Mouse (Mus musculus): ENCODE results near the gene Adprm. TPM values are rescaled to one million over a fixed set of nuclear protein-coding genes. Genes with fewer than 3 reads are reported as not detected.

Adprm gene
- polyA plus RNA-seq, 1 experiment from 2014 or later = 28.5 TPM

GRCm38 (mm10) chr11:67085489-67085888, 33.1 kb upstream of the Adprm start:
- H3K27ac ChIP-seq = no peak overlapping the region
- no peaks in the 10 kb centered on the region for H3K4me1 ChIP-seq
- no peak overlapping the region for H3K4me2 ChIP-seq
- ATAC-seq (ENCODE audit: borderline replicate concordance, extremely low read depth, low FRiP score, low TSS enrichment) = no peak
- no peak overlapping the region for H3K4me3 ChIP-seq
- no peak overlapping the region for H3K9ac ChIP-seq
- no peaks in the 10 kb centered on the region for H3K9me3 ChIP-seq
- under 1% methylated on average over 6 of the region's 6 CpGs for WGBS
- H3K36me3 ChIP-seq = no peaks in the 10 kb centered on the region
- peaks cover 26% of the 10 kb centered on the region for H3K27me3 ChIP-seq

DNA sequence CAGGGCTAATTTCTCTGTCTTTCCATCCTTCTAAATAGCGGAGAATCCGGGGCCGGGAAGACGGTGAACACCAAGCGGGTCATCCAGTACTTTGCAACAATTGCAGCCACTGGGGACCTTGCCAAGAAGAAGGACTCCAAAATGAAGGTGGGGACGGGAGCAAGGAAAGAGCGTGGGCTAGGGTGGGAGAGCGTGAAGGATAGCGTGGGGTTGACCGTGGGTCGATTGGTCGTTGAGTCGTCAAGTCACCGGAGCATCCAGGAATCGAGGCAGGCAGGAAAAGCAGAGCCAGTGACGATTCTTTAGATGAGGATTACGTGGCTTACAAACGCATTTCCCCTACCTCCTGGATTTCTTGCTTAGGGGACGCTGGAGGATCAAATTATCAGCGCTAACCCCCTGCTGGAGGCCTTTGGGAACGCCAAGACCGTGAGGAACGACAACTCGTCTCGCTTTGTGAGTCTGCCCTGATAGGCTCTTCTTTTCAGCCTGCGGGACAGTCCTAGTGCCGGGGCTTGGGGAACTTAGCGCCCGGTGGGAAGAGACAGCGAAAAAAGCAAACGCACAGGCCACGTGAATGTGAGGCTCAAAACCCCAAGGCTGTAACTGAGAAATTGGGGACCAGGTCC, 31.4 kb upstream of the Adprm start:
- H3K4me2 ChIP-seq = no peak overlapping the region
- H3K27ac ChIP-seq = no peak overlapping the region
- H3K9me3 ChIP-seq = no peaks in the 10 kb centered on the region
- H3K36me3 ChIP-seq = no peaks in the 10 kb centered on the region
- ATAC-seq (ENCODE audit: borderline replicate concordance, extremely low read depth, low FRiP score, low TSS enrichment) = no peak
- no peaks in the 10 kb centered on the region for H3K4me1 ChIP-seq
- WGBS = 37% methylated on average over 32 of the region's 32 CpGs
- peaks cover 26% of the 10 kb centered on the region for H3K27me3 ChIP-seq
- no peak overlapping the region for H3K9ac ChIP-seq
- H3K4me3 ChIP-seq = no peak overlapping the region

- whole genome bisulfite sequencing = 64% methylated on average over 6 of the region's 6 CpGs
- Histone ChIP-seq H3K27ac (no peak overlapping the region), H3K4me1 (no peaks in the 10 kb centered on the region), H3K27me3 (peaks cover 26% of the 10 kb centered on the region), H3K9me3 (no peaks in the 10 kb centered on the region), H3K4me3 (no peak overlapping the region), H3K4me2 (no peak overlapping the region), H3K36me3 (no peaks in the 10 kb centered on the region), H3K9ac (no peak overlapping the region)
- ATAC-seq (ENCODE audit: borderline replicate concordance, extremely low read depth, low FRiP score, low TSS enrichment) = no peak
Measured at GRCm38 (mm10) chr11:67083239-67083638, 30.8 kb upstream of the Adprm start.

DNA sequence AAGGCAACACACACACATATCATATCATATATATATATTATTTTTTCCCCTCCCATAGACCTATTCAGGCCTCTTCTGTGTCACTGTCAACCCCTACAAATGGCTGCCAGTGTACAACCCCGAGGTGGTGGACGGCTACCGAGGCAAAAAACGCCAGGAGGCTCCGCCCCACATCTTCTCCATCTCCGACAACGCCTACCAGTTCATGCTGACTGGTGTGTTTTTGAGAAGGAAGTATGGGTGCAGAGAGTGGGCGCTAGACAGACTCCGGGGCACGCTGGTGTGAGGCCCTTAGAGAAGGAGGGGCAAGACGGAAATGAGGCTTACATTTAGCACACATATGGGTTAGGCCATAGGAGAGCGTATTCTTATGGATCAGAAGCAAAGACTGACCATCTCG, 30.4 kb upstream of the Adprm start:
- 73% methylated on average over 13 of the region's 13 CpGs for WGBS
- Histone ChIP-seq H3K27me3 (peaks cover 26% of the 10 kb centered on the region), H3K4me1 (no peaks in the 10 kb centered on the region), H3K9ac (no peak overlapping the region), H3K4me3 (no peak overlapping the region), H3K27ac (no peak overlapping the region), H3K9me3 (no peaks in the 10 kb centered on the region), H3K4me2 (no peak overlapping the region), H3K36me3 (no peaks in the 10 kb centered on the region)
- ATAC-seq (ENCODE audit: borderline replicate concordance, extremely low read depth, low FRiP score, low TSS enrichment) = no peak

DNA sequence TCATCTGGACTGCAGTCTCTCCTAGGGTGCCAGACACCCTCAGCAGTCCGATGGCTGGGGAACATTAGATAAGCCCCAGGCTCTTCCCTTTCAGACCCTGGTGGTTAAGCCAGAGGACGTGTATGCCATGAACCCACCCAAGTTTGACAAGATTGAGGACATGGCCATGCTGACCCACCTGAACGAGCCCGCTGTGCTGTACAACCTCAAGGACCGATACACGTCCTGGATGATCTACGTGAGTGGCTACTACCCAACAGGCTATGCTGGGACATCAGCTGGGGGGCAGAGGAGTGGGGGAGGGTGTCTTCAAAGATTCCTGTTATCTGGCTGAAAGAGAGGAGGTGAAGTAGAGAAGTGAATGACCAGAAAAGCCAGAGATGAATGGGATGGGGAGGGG, 29.8 kb upstream of the Adprm start:
- WGBS = 78% methylated on average over 7 of the region's 7 CpGs
- no peaks in the 10 kb centered on the region for H3K36me3 ChIP-seq
- H3K4me2 ChIP-seq = no peak overlapping the region
- no peaks in the 10 kb centered on the region for H3K4me1 ChIP-seq
- no peak overlapping the region for H3K27ac ChIP-seq
- H3K4me3 ChIP-seq = no peak overlapping the region
- no peak overlapping the region for H3K9ac ChIP-seq
- H3K9me3 ChIP-seq = no peaks in the 10 kb centered on the region
- H3K27me3 ChIP-seq = peaks cover 25% of the 10 kb centered on the region
- ATAC-seq (ENCODE audit: borderline replicate concordance, extremely low read depth, low FRiP score, low TSS enrichment) = no peak

DNA sequence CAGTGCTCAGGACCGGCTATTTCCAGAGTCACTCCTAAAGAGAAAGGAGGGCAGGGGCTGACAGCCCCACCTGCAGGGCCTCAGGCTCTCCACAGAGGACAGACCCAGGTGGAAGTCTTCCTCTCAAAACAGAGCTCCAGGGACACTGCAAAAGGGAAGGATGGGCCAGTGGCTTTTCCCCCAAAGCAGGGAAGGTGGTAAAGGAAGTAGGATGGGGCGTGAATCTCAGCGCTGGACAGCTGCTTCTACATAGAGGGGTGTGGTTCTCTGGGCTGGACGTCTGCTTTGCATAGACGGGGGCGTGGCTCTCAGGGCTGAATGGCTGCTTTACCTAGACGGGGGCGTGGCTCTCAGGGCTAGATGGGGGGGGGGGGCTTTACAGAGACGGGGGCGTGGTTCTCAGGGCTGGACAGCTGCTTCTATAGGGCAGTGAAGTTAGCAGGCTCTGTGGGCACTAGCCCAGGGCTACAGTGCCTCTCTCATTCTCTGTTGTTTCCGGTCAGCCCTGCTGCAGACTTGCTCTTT, 28.8 kb upstream of the Adprm start:
- no peaks in the 10 kb centered on the region for H3K36me3 ChIP-seq
- no peaks in the 10 kb centered on the region for H3K4me1 ChIP-seq
- H3K27me3 ChIP-seq = peaks cover 23% of the 10 kb centered on the region
- no peaks in the 10 kb centered on the region for H3K9me3 ChIP-seq
- peak; percentile 84 for ATAC-seq (ENCODE audit: borderline replicate concordance, extremely low read depth, low FRiP score, low TSS enrichment)
- H3K4me2 ChIP-seq = no peak overlapping the region
- H3K9ac ChIP-seq = no peak overlapping the region
- 3% methylated on average over 11 of the region's 11 CpGs for WGBS
- no peak overlapping the region for H3K27ac ChIP-seq
- no peak overlapping the region for H3K4me3 ChIP-seq

- Histone ChIP-seq H3K9ac (no peak overlapping the region), H3K27me3 (peaks cover 21% of the 10 kb centered on the region), H3K27ac (no peak overlapping the region), H3K4me2 (no peak overlapping the region), H3K4me3 (no peak overlapping the region), H3K36me3 (no peaks in the 10 kb centered on the region), H3K4me1 (no peaks in the 10 kb centered on the region), H3K9me3 (no peaks in the 10 kb centered on the region)
- 7% methylated on average over 3 of the region's 3 CpGs for WGBS
- peak; percentile 44; the same call in 1 of the 2 replicates for ATAC-seq (ENCODE audit: borderline replicate concordance, extremely low read depth, low FRiP score, low TSS enrichment)
Measured at GRCm38 (mm10) chr11:67080168-67080567, 27.8 kb upstream of the Adprm start.

- H3K4me1 ChIP-seq = no peaks in the 10 kb centered on the region
- no peak overlapping the region for H3K27ac ChIP-seq
- ATAC-seq (ENCODE audit: borderline replicate concordance, extremely low read depth, low FRiP score, low TSS enrichment) = no peak
- H3K36me3 ChIP-seq = no peaks in the 10 kb centered on the region
- no peaks in the 10 kb centered on the region for H3K9me3 ChIP-seq
- no peak overlapping the region for H3K4me3 ChIP-seq
- no peak overlapping the region for H3K4me2 ChIP-seq
- no peak overlapping the region for H3K9ac ChIP-seq
- WGBS = 71% methylated on average over 11 of the region's 11 CpGs
- peaks cover 17% of the 10 kb centered on the region for H3K27me3 ChIP-seq
Measured at GRCm38 (mm10) chr11:67079740-67080139, 27.3 kb upstream of the Adprm start.

GRCm38 (mm10) chr11:67078888-67079287, 26.5 kb upstream of the Adprm start:
- Histone ChIP-seq H3K27me3 (peaks cover 9% of the 10 kb centered on the region), H3K36me3 (no peaks in the 10 kb centered on the region), H3K27ac (no peak overlapping the region), H3K4me2 (no peak overlapping the region), H3K9me3 (no peaks in the 10 kb centered on the region), H3K9ac (no peak overlapping the region), H3K4me1 (no peaks in the 10 kb centered on the region), H3K4me3 (no peak overlapping the region)
- no peak for ATAC-seq (ENCODE audit: borderline replicate concordance, extremely low read depth, low FRiP score, low TSS enrichment)
- 84% methylated on average over 6 of the region's 6 CpGs for WGBS

GRCm38 (mm10) chr11:67078000-67078399, 25.6 kb upstream of the Adprm start, which contains the start of gene Myh3:
Myh3 (plus strand) TSS chr11:67078300.
- no peaks in the 10 kb centered on the region; the same call in 1 of the 2 replicates for H3K27me3 ChIP-seq
- no peak within 1 kb of the TSS for H3K27ac ChIP-seq
- WGBS = 85% methylated on average over 5 of the region's 5 CpGs
- H3K4me1 ChIP-seq = no peaks in the 10 kb centered on the region
- no peak within 1 kb of the TSS for H3K4me3 ChIP-seq
- no peak for ATAC-seq (ENCODE audit: borderline replicate concordance, extremely low read depth, low FRiP score, low TSS enrichment)
- H3K36me3 ChIP-seq = no peaks in the 10 kb centered on the region
- H3K9me3 ChIP-seq = no peaks in the 10 kb centered on the region
- no peak within 1 kb of the TSS for H3K4me2 ChIP-seq
- H3K9ac ChIP-seq = no peak within 1 kb of the TSS

- ATAC-seq (ENCODE audit: borderline replicate concordance, extremely low read depth, low FRiP score, low TSS enrichment) = no peak
Measured at GRCm38 (mm10) chr11:67077435-67077834, 25.0 kb upstream of the Adprm start.

GRCm38 (mm10) chr11:67076781-67077180, 24.4 kb upstream of the Adprm start:
- no peak overlapping the region for H3K27ac ChIP-seq
- no peaks in the 10 kb centered on the region for H3K4me1 ChIP-seq
- 79% methylated on average over 5 of the region's 5 CpGs for WGBS
- H3K4me3 ChIP-seq = no peak overlapping the region
- no peak for ATAC-seq (ENCODE audit: borderline replicate concordance, extremely low read depth, low FRiP score, low TSS enrichment)
- no peak overlapping the region for H3K9ac ChIP-seq
- H3K27me3 ChIP-seq = no peaks in the 10 kb centered on the region
- H3K9me3 ChIP-seq = no peaks in the 10 kb centered on the region
- no peaks in the 10 kb centered on the region for H3K36me3 ChIP-seq
- H3K4me2 ChIP-seq = no peak overlapping the region

More at GRCm38 (mm10) chr11:67077435-67077834, 25.0 kb upstream of the Adprm start:
- Histone ChIP-seq H3K9me3 (no peaks in the 10 kb centered on the region), H3K27ac (no peak overlapping the region), H3K4me2 (no peak overlapping the region), H3K4me3 (no peak overlapping the region), H3K4me1 (no peaks in the 10 kb centered on the region), H3K9ac (no peak overlapping the region), H3K36me3 (no peaks in the 10 kb centered on the region), H3K27me3 (no peaks in the 10 kb centered on the region; the same call in 1 of the 2 replicates)
- WGBS = 55% methylated on average over 3 of the region's 3 CpGs

All from lung, embryonic 15.5 days (tissue).